Mouse (Mus musculus): ENCODE results near the gene Tcf25.
A peak's percentile ranks its signal among the peaks of the same experiment; 100 is the strongest.

The Tcf25 gene

GRCm38 (mm10) chr8:123373403-123374238 lies at the start of gene Tcf25:
TSS of gene Tcf25 (plus strand) at chr8:123373753.
- DNase-seq (ENCODE audit: inconsistent age in 2 of 2, low spot score in 1 of 2): peak; percentile 97 to 98

GRCm38 (mm10) chr8:123328552-123328951 lies 45.0 kb upstream of the Tcf25 start:
- no peak for DNase-seq (ENCODE audit: inconsistent age in 2 of 2, low spot score in 1 of 2)

GRCm38 (mm10) chr8:123329350-123329749 lies 44.2 kb upstream of the Tcf25 start:
- no peak for DNase-seq (ENCODE audit: inconsistent age in 2 of 2, low spot score in 1 of 2)

GRCm38 (mm10) chr8:123329961-123330360 lies 43.6 kb upstream of the Tcf25 start:
- no peak for DNase-seq (ENCODE audit: inconsistent age in 2 of 2, low spot score in 1 of 2)

GRCm38 (mm10) chr8:123330701-123331100 lies 42.9 kb upstream of the Tcf25 start:
- no peak for DNase-seq (ENCODE audit: inconsistent age in 2 of 2, low spot score in 1 of 2)

- no peak for DNase-seq (ENCODE audit: inconsistent age in 2 of 2, low spot score in 1 of 2)
Measured at GRCm38 (mm10) chr8:123331301-123331700, 42.3 kb upstream of the Tcf25 start.

GRCm38 (mm10) chr8:123331810-123332209 lies 41.7 kb upstream of the Tcf25 start:
- no peak for DNase-seq (ENCODE audit: inconsistent age in 2 of 2, low spot score in 1 of 2)

GRCm38 (mm10) chr8:123332262-123333090 lies 41.1 kb upstream of the Tcf25 start, which contains the start of gene Spire2:
TSS of gene Spire2 (plus strand) at chr8:123332713.
- peak; percentile 76 to 89 for DNase-seq (ENCODE audit: inconsistent age in 2 of 2, low spot score in 1 of 2)

- peak in 1 of 2 experiments; percentile 29 for DNase-seq (ENCODE audit: inconsistent age in 2 of 2, low spot score in 1 of 2)
Measured at GRCm38 (mm10) chr8:123333091-123333587, 40.4 kb upstream of the Tcf25 start.

GRCm38 (mm10) chr8:123333864-123334263 lies 39.7 kb upstream of the Tcf25 start:
- DNase-seq (ENCODE audit: inconsistent age in 2 of 2, low spot score in 1 of 2): no peak

- DNase-seq (ENCODE audit: inconsistent age in 2 of 2, low spot score in 1 of 2): no peak
Measured at GRCm38 (mm10) chr8:123334467-123334866, 39.1 kb upstream of the Tcf25 start.

- DNase-seq (ENCODE audit: inconsistent age in 2 of 2, low spot score in 1 of 2): no peak
Measured at GRCm38 (mm10) chr8:123337475-123337874, 36.1 kb upstream of the Tcf25 start.

- no peak for DNase-seq (ENCODE audit: inconsistent age in 2 of 2, low spot score in 1 of 2)
Measured at GRCm38 (mm10) chr8:123340071-123340470, 33.5 kb upstream of the Tcf25 start.

- no peak for DNase-seq (ENCODE audit: inconsistent age in 2 of 2, low spot score in 1 of 2)
Measured at GRCm38 (mm10) chr8:123341040-123342015, 32.2 kb upstream of the Tcf25 start.

- DNase-seq (ENCODE audit: inconsistent age in 2 of 2, low spot score in 1 of 2): no peak
Measured at GRCm38 (mm10) chr8:123342253-123342652, 31.3 kb upstream of the Tcf25 start.

GRCm38 (mm10) chr8:123342911-123343310 lies 30.6 kb upstream of the Tcf25 start:
- no peak for DNase-seq (ENCODE audit: inconsistent age in 2 of 2, low spot score in 1 of 2)

GRCm38 (mm10) chr8:123343422-123343821 lies 30.1 kb upstream of the Tcf25 start:
- no peak for DNase-seq (ENCODE audit: inconsistent age in 2 of 2, low spot score in 1 of 2)

- DNase-seq (ENCODE audit: inconsistent age in 2 of 2, low spot score in 1 of 2): no peak
Measured at GRCm38 (mm10) chr8:123345135-123345534, 28.4 kb upstream of the Tcf25 start.

GRCm38 (mm10) chr8:123345856-123346255 lies 27.7 kb upstream of the Tcf25 start:
- peak in 1 of 2 experiments; percentile 38 for DNase-seq (ENCODE audit: inconsistent age in 2 of 2, low spot score in 1 of 2)

- DNase-seq (ENCODE audit: inconsistent age in 2 of 2, low spot score in 1 of 2): no peak
Measured at GRCm38 (mm10) chr8:123347293-123347692, 26.3 kb upstream of the Tcf25 start.
